Mouse (Mus musculus) adrenal gland (tissue): ENCODE measurements around the gene Kirrel3.

ENCODE experiments used
- intact Hi-C: fragments of 180-260 bp; cut with DNase I; formaldehyde crosslinking; loops from one replicate; pipeline ENCODE4 v1.15.1; 2025

Gene Kirrel3

GRCm38 (mm10) chr9:34881750-34882149 lies 396.1 kb downstream of the Kirrel3 start:
- intact Hi-C loops, result no loop called here

GRCm38 (mm10) chr9:34882211-34882610 lies 396.5 kb downstream of the Kirrel3 start:
- intact Hi-C loops, result no loop called here

- intact Hi-C loops, result no loop called here
These were observed 397.4 kb downstream of the Kirrel3 start for GRCm38 (mm10) chr9:34883122-34883521.

- intact Hi-C loops, result no loop called here
These were observed 398.6 kb downstream of the Kirrel3 start for GRCm38 (mm10) chr9:34884325-34884724.

- intact Hi-C loops, result no loop called here
These were observed 399.2 kb downstream of the Kirrel3 start for GRCm38 (mm10) chr9:34884942-34885341.

- intact Hi-C loops, result no loop called here
These were observed 401.1 kb downstream of the Kirrel3 start for GRCm38 (mm10) chr9:34886746-34887145.

GRCm38 (mm10) chr9:34887196-34887595 lies 401.5 kb downstream of the Kirrel3 start:
- intact Hi-C loops, result no loop called here

GRCm38 (mm10) chr9:34888298-34888697 lies 402.6 kb downstream of the Kirrel3 start:
- intact Hi-C loops, result no loop called here

GRCm38 (mm10) chr9:34901216-34901615 lies 415.5 kb downstream of the Kirrel3 start:
- intact Hi-C loops, result no loop called here

- intact Hi-C loops, result no loop called here
These were observed 416.2 kb downstream of the Kirrel3 start for GRCm38 (mm10) chr9:34901888-34902287.

- intact Hi-C loops, result no loop called here
These were observed 419.5 kb downstream of the Kirrel3 start for GRCm38 (mm10) chr9:34905164-34905563.

- intact Hi-C loops, result no loop called here
These were observed 422.3 kb downstream of the Kirrel3 start for GRCm38 (mm10) chr9:34908040-34908439.

GRCm38 (mm10) chr9:34911838-34912237 lies 426.1 kb downstream of the Kirrel3 start:
- intact Hi-C loops, result no loop called here

- intact Hi-C loops, result no loop called here
These were observed 426.7 kb downstream of the Kirrel3 start for GRCm38 (mm10) chr9:34912273-34912972.

- intact Hi-C loops, result no loop called here
These were observed 427.3 kb downstream of the Kirrel3 start for GRCm38 (mm10) chr9:34912996-34913395.

- intact Hi-C loops, result no loop called here
These were observed 433.3 kb downstream of the Kirrel3 start for GRCm38 (mm10) chr9:34918976-34919375.

- intact Hi-C loops, result no loop called here
These were observed 434.4 kb downstream of the Kirrel3 start for GRCm38 (mm10) chr9:34920116-34920515.

- intact Hi-C loops, result no loop called here
These were observed 436.2 kb downstream of the Kirrel3 start for GRCm38 (mm10) chr9:34921941-34922340.

GRCm38 (mm10) chr9:34922716-34923115 lies 437.0 kb downstream of the Kirrel3 start:
- intact Hi-C loops, result no loop called here

GRCm38 (mm10) chr9:34923134-34923931 lies 437.6 kb downstream of the Kirrel3 start:
- intact Hi-C loops, result no loop called here

- intact Hi-C loops, result no loop called here
These were observed 439.9 kb downstream of the Kirrel3 start for GRCm38 (mm10) chr9:34925616-34926015.

- intact Hi-C loops, result no loop called here
These were observed 444.7 kb downstream of the Kirrel3 start for GRCm38 (mm10) chr9:34930371-34930770.

GRCm38 (mm10) chr9:34938140-34938539 lies 452.4 kb downstream of the Kirrel3 start:
- intact Hi-C loops, result no loop called here
